Mouse (Mus musculus) myocyte (in vitro differentiated cells): ENCODE data around the gene Gm10382.

Source experiments
- CEBPB ChIP-seq: IDR thresholded peaks from 2 replicates; pipeline ENCODE4 v1.6.1; 2011; ENCODE audit warnings: mild to moderate bottlenecking, moderate library complexity; ENCODE audit not compliant: poor library complexity, insufficient read depth, severe bottlenecking
- E2F4 ChIP-seq: IDR thresholded peaks from one replicate; pipeline ENCODE4 v1.6.1; 2011; ENCODE audit warnings: mild to moderate bottlenecking, control low read depth, moderate library complexity; ENCODE audit not compliant: insufficient read depth
- MAX ChIP-seq: IDR thresholded peaks from one replicate; pipeline ENCODE4 v1.6.1; 2011; ENCODE audit warnings: low read depth, mild to moderate bottlenecking, control low read depth
- MYOD1 ChIP-seq, 3 experiments: IDR thresholded peaks; one replicate each; pipeline ENCODE4 v1.6.1; 2011; ENCODE audit warnings: control low read depth in 2 of 3, low read depth in 2 of 3, mild to moderate bottlenecking in 2 of 3, moderate library complexity in 1 of 3; ENCODE audit not compliant: insufficient read length in 2 of 3, control insufficient read depth in 1 of 3
- MYOG ChIP-seq, 3 experiments: IDR thresholded peaks; one replicate each; pipeline ENCODE4 v1.6.1; 2011; ENCODE audit warnings: control low read depth in 2 of 3, low read depth in 2 of 3, mild to moderate bottlenecking in 2 of 3; ENCODE audit not compliant: insufficient read length in 2 of 3, control insufficient read depth in 1 of 3, insufficient read depth in 1 of 3
- POLR2A ChIP-seq: IDR thresholded peaks from one replicate; pipeline ENCODE4 v1.6.1; 2011; ENCODE audit warnings: low read depth, mild to moderate bottlenecking, control low read depth, moderate library complexity; ENCODE audit not compliant: insufficient read length
- POLR2AphosphoS2 ChIP-seq: IDR thresholded peaks from one replicate; pipeline ENCODE4 v1.6.1; 2011; ENCODE audit warnings: low read depth, control low read depth; ENCODE audit not compliant: insufficient read length
- REST ChIP-seq: IDR thresholded peaks from one replicate; pipeline ENCODE4 v1.6.1; 2011; ENCODE audit warnings: mild to moderate bottlenecking, control low read depth, moderate library complexity; ENCODE audit not compliant: insufficient read depth, insufficient read length
- TCF12 ChIP-seq: IDR thresholded peaks from one replicate; pipeline ENCODE4 v1.6.1; 2011; ENCODE audit warnings: mild to moderate bottlenecking, control low read depth; ENCODE audit not compliant: poor library complexity, insufficient read depth, severe bottlenecking
- USF1 ChIP-seq: IDR thresholded peaks from one replicate; pipeline ENCODE4 v1.6.1; 2011; ENCODE audit warnings: low read depth, mild to moderate bottlenecking, control low read depth, moderate library complexity

- TF ChIP-seq MYOG (IDR thresholded peaks at IDR 0.05; ENCODE audit: control insufficient read depth in 1 of 3, insufficient read depth in 1 of 3, insufficient read length in 2 of 3, low read depth in 2 of 3) (no peak), E2F4 (no peak), POLR2A (peak; percentile 93), POLR2AphosphoS2 (peak; percentile 84), MYOD1 (IDR thresholded peaks at IDR 0.05; ENCODE audit: control insufficient read depth in 1 of 3, insufficient read length in 2 of 3, low read depth in 2 of 3) (no peak), MAX (no peak), CEBPB (no peak), USF1 (no peak), REST (no peak), TCF12 (no peak)
Measured at GRCm38 (mm10) chr5:125433793-125434337, 44.7 kb downstream of the Gm10382 start, which contains the start of gene Dhx37.
